Mouse (Mus musculus) liver, embryonic 14.5 days (tissue): ENCODE results near the gene Gm20547.

ENCODE experiments used
- CTCF ChIP-seq: IDR thresholded peaks from 2 replicates; pipeline ENCODE4 v1.5.1; 2016; ENCODE audit warnings: antibody characterized with exemption, low read depth, control low read depth
- EP300 ChIP-seq: IDR thresholded peaks from 2 replicates; pipeline ENCODE4 v1.6.1; 2016; ENCODE audit warnings: antibody characterized with exemption, low read depth

DNA sequence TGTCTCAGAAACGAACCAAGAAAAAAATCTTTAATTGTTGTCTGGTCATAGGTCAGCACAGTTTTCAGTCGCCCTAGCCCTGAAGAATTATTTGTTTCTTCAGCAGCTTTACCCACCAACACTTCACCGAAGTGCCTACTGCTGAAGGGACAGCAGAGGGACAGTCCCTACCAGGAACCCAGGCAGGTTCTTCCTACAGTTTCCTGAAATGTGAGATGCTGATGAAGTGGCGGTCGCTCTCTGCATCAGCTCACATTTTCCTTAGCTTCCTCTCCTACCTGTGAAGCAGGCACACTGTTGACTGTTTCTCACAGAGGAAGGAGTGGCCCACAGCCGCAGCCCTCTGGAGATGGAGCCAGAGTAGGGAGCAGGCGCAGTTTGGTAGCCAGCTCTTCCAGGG lies 15.9 kb downstream of the Gm20547 start:
- TF ChIP-seq CTCF = no peak
- TF ChIP-seq EP300 = no peak
